Mouse (Mus musculus): ENCODE measurements around the gene Ap4e1.

- no peak for TF ChIP-seq CTCF (IDR thresholded peaks at IDR 0.05; ENCODE audit: extremely low read depth, insufficient read depth, insufficient read length, insufficient replicate concordance)
- TF ChIP-seq POLR2A (IDR thresholded peaks at IDR 0.05; ENCODE audit: low read depth, low read length): no peak
Measured at GRCm38 (mm10) chr2:127069781-127070434, 61.4 kb downstream of the Ap4e1 start.
